Mouse (Mus musculus): ENCODE measurements around the gene Kcng1. TPM values are rescaled to one million over a fixed set of nuclear protein-coding genes. Genes with fewer than 3 reads are reported as not detected.

Gene Kcng1
- polyA plus RNA-seq, 1 experiment from 2014 or later = 6.4 TPM

GRCm38 (mm10) chr2:168292041-168292440 is 10.5 kb upstream of the Kcng1 start:
- no peaks in the 10 kb centered on the region for H3K36me3 ChIP-seq
- 15% methylated on average over 10 of the region's 10 CpGs for WGBS
- H3K4me1 ChIP-seq = 0 out of 2 replicates have a peak, but pooled peaks cover 9% of the 10 kb centered on the region
- H3K27ac ChIP-seq = no peak overlapping the region
- no peak for ATAC-seq (ENCODE audit: insufficient read depth, low FRiP score, low read depth)
- no peaks in the 10 kb centered on the region for H3K27me3 ChIP-seq (replicated peaks)
- no peaks in the 10 kb centered on the region for H3K9me3 ChIP-seq
- no peak overlapping the region for H3K4me3 ChIP-seq (replicated peaks)
- no peak overlapping the region for H3K9ac ChIP-seq
- H3K4me2 ChIP-seq = no peak overlapping the region

- 73% methylated on average over 2 of the region's 2 CpGs for WGBS
- H3K4me2 ChIP-seq = no peak overlapping the region
- no peak overlapping the region for H3K4me3 ChIP-seq (replicated peaks)
- no peak overlapping the region for H3K9ac ChIP-seq
- no peak overlapping the region for H3K27ac ChIP-seq
- 0 out of 2 replicates have a peak, but pooled peaks cover 12% of the 10 kb centered on the region for H3K4me1 ChIP-seq
- no peak for ATAC-seq (ENCODE audit: insufficient read depth, low FRiP score, low read depth)
- no peaks in the 10 kb centered on the region for H3K27me3 ChIP-seq (replicated peaks)
- no peaks in the 10 kb centered on the region for H3K9me3 ChIP-seq
- H3K36me3 ChIP-seq = no peaks in the 10 kb centered on the region
Measured at GRCm38 (mm10) chr2:168289851-168290250, 8.3 kb upstream of the Kcng1 start.

GRCm38 (mm10) chr2:168289016-168289415 is 7.5 kb upstream of the Kcng1 start:
- no peaks in the 10 kb centered on the region for H3K36me3 ChIP-seq
- no peaks in the 10 kb centered on the region for H3K9me3 ChIP-seq
- no peak overlapping the region for H3K9ac ChIP-seq
- WGBS = 53% methylated on average over 9 of the region's 9 CpGs
- H3K4me3 ChIP-seq (replicated peaks) = no peak overlapping the region
- 0 out of 2 replicates have a peak, but pooled peaks cover 12% of the 10 kb centered on the region for H3K4me1 ChIP-seq
- no peak overlapping the region for H3K27ac ChIP-seq
- no peaks in the 10 kb centered on the region for H3K27me3 ChIP-seq (replicated peaks)
- peak overlapping the region; percentile 23 for H3K4me2 ChIP-seq
- no peak for ATAC-seq (ENCODE audit: insufficient read depth, low FRiP score, low read depth)

- Histone ChIP-seq H3K4me1 (0 out of 2 replicates have a peak, but pooled peaks cover 9% of the 10 kb centered on the region), H3K4me3 (replicated peaks) (no peak overlapping the region), H3K9me3 (no peaks in the 10 kb centered on the region), H3K4me2 (no peak overlapping the region), H3K27me3 (replicated peaks) (peaks cover 7% of the 10 kb centered on the region), H3K9ac (no peak overlapping the region), H3K36me3 (no peaks in the 10 kb centered on the region), H3K27ac (no peak overlapping the region)
- 14% methylated on average over 3 of the region's 3 CpGs for WGBS
- no peak for ATAC-seq (ENCODE audit: insufficient read depth, low FRiP score, low read depth)
Measured at GRCm38 (mm10) chr2:168286987-168287386, 5.5 kb upstream of the Kcng1 start.

- WGBS = 76% methylated on average over 6 of the region's 6 CpGs
- Histone ChIP-seq H3K4me1 (peaks cover 19% of the 10 kb centered on the region), H3K36me3 (no peaks in the 10 kb centered on the region), H3K27me3 (replicated peaks) (peaks cover 25% of the 10 kb centered on the region), H3K9me3 (no peaks in the 10 kb centered on the region), H3K4me3 (replicated peaks) (no peak overlapping the region), H3K4me2 (no peak overlapping the region), H3K27ac (no peak overlapping the region), H3K9ac (no peak overlapping the region)
- ATAC-seq (ENCODE audit: insufficient read depth, low FRiP score, low read depth) = no peak
Measured at GRCm38 (mm10) chr2:168285143-168285542, 3.6 kb upstream of the Kcng1 start.

- no peak overlapping the region for H3K27ac ChIP-seq
- no peaks in the 10 kb centered on the region for H3K36me3 ChIP-seq
- peaks cover 12% of the 10 kb centered on the region for H3K4me1 ChIP-seq
- H3K9me3 ChIP-seq = no peaks in the 10 kb centered on the region
- H3K4me2 ChIP-seq = peak overlapping the region; percentile 98
- H3K9ac ChIP-seq = 0 out of 2 replicates have a peak overlapping the region, but pooled peaks have one; percentile 20
- 1% methylated on average over 76 of the region's 82 CpGs for WGBS
- peak; percentile 66 for ATAC-seq (ENCODE audit: insufficient read depth, low FRiP score, low read depth)
- H3K27me3 ChIP-seq (replicated peaks) = peaks cover 50% of the 10 kb centered on the region
- H3K4me3 ChIP-seq (replicated peaks) = peak overlapping the region; percentile 58
Measured at GRCm38 (mm10) chr2:168280729-168281581, 581 bp downstream of the Kcng1 start.

GRCm38 (mm10) chr2:168274374-168274935 is 7.1 kb downstream of the Kcng1 start:
- no peak for ATAC-seq (ENCODE audit: insufficient read depth, low FRiP score, low read depth)

GRCm38 (mm10) chr2:168273387-168273786 is 8.1 kb downstream of the Kcng1 start:
- Histone ChIP-seq H3K27me3 (replicated peaks) (0 out of 2 replicates have a peak, but pooled peaks cover 10% of the 10 kb centered on the region), H3K36me3 (no peaks in the 10 kb centered on the region), H3K4me1 (0 out of 2 replicates have a peak, but pooled peaks cover 3% of the 10 kb centered on the region), H3K4me3 (replicated peaks) (no peak overlapping the region), H3K27ac (no peak overlapping the region), H3K4me2 (no peak overlapping the region), H3K9ac (no peak overlapping the region), H3K9me3 (no peaks in the 10 kb centered on the region)
- no peak for ATAC-seq (ENCODE audit: insufficient read depth, low FRiP score, low read depth)
- whole genome bisulfite sequencing = 40% methylated on average over 9 of the region's 9 CpGs

More at GRCm38 (mm10) chr2:168274374-168274935, 7.1 kb downstream of the Kcng1 start:
- H3K4me1 ChIP-seq = 0 out of 2 replicates have a peak, but pooled peaks cover 3% of the 10 kb centered on the region
- H3K4me3 ChIP-seq (replicated peaks) = no peak overlapping the region
- WGBS = 8% methylated on average over 11 of the region's 11 CpGs
- H3K36me3 ChIP-seq = no peaks in the 10 kb centered on the region
- H3K27ac ChIP-seq = no peak overlapping the region
- no peak overlapping the region for H3K9ac ChIP-seq
- H3K9me3 ChIP-seq = no peaks in the 10 kb centered on the region
- peaks cover 18% of the 10 kb centered on the region for H3K27me3 ChIP-seq (replicated peaks)
- no peak overlapping the region for H3K4me2 ChIP-seq

- WGBS = 35% methylated on average over 7 of the region's 7 CpGs
- H3K4me3 ChIP-seq (replicated peaks) = 0 out of 2 replicates have a peak overlapping the region, but pooled peaks have one; percentile 3
- H3K36me3 ChIP-seq = no peaks in the 10 kb centered on the region
- H3K4me2 ChIP-seq = peak overlapping the region; percentile 33
- H3K9ac ChIP-seq = no peak overlapping the region
- H3K9me3 ChIP-seq = no peaks in the 10 kb centered on the region
- H3K27me3 ChIP-seq (replicated peaks) = 0 out of 2 replicates have a peak, but pooled peaks cover 1% of the 10 kb centered on the region
- H3K27ac ChIP-seq = no peak overlapping the region
- H3K4me1 ChIP-seq = no peaks in the 10 kb centered on the region
- no peak for ATAC-seq (ENCODE audit: insufficient read depth, low FRiP score, low read depth)
Measured at GRCm38 (mm10) chr2:168268033-168268432, 13.5 kb downstream of the Kcng1 start.

GRCm38 (mm10) chr2:168260900-168261299 is 20.6 kb downstream of the Kcng1 start:
- ATAC-seq (ENCODE audit: insufficient read depth, low FRiP score, low read depth) = no peak
- Histone ChIP-seq H3K9ac (no peak overlapping the region), H3K27me3 (replicated peaks) (0 out of 2 replicates have a peak, but pooled peaks cover 9% of the 10 kb centered on the region), H3K4me1 (no peaks in the 10 kb centered on the region), H3K4me3 (replicated peaks) (no peak overlapping the region), H3K9me3 (no peaks in the 10 kb centered on the region), H3K4me2 (no peak overlapping the region), H3K36me3 (no peaks in the 10 kb centered on the region), H3K27ac (no peak overlapping the region)
- WGBS = 77% methylated on average over 10 of the region's 10 CpGs

GRCm38 (mm10) chr2:168260124-168260523 is 21.4 kb downstream of the Kcng1 start:
- H3K9me3 ChIP-seq = no peaks in the 10 kb centered on the region
- H3K4me1 ChIP-seq = no peaks in the 10 kb centered on the region
- 70% methylated on average over 3 of the region's 3 CpGs for WGBS
- H3K27ac ChIP-seq = no peak overlapping the region
- no peak overlapping the region for H3K4me3 ChIP-seq (replicated peaks)
- H3K9ac ChIP-seq = no peak overlapping the region
- 0 out of 2 replicates have a peak, but pooled peaks cover 9% of the 10 kb centered on the region for H3K27me3 ChIP-seq (replicated peaks)
- no peak overlapping the region for H3K4me2 ChIP-seq
- no peak for ATAC-seq (ENCODE audit: insufficient read depth, low FRiP score, low read depth)
- H3K36me3 ChIP-seq = no peaks in the 10 kb centered on the region

GRCm38 (mm10) chr2:168259046-168259445 is 22.5 kb downstream of the Kcng1 start:
- Histone ChIP-seq H3K27ac (no peak overlapping the region), H3K9me3 (no peaks in the 10 kb centered on the region), H3K4me3 (replicated peaks) (no peak overlapping the region), H3K4me1 (no peaks in the 10 kb centered on the region), H3K9ac (no peak overlapping the region), H3K36me3 (no peaks in the 10 kb centered on the region), H3K27me3 (replicated peaks) (0 out of 2 replicates have a peak, but pooled peaks cover 9% of the 10 kb centered on the region), H3K4me2 (no peak overlapping the region)
- 86% methylated on average over 8 of the region's 8 CpGs for WGBS
- ATAC-seq (ENCODE audit: insufficient read depth, low FRiP score, low read depth) = no peak
